9 mouse cellular contexts compared by ENCODE assay signal in genomic region chr1:14980093-14980711, GRCm38 (mm10).
DNase-seq lines count a peak whose midpoint lies in the region; ATAC-seq and TF ChIP-seq lines count a peak whose summit lies in the region.
"Had no signal": no experiment of that assay in that cellular context is flagged by ENCODE, and none has a peak within 500 bp of the region (broad histone marks: within the 10 kb centered on the region; RNA-seq: fewer than 3 reads in every experiment).

No protein-coding gene starts in this region.

- no peak overlapping the region for H3K9ac ChIP-seq in ES-E14 (ENCODE audit: insufficient read depth, low read depth, low read length, poor library complexity, severe bottlenecking)
- H3K9ac ChIP-seq in forebrain, postnatal 0 days: no peak overlapping the region
- no peak overlapping the region for H3K9ac ChIP-seq in liver, embryonic 11.5 days (ENCODE audit: low read depth, low read length)
- H3K9ac ChIP-seq: neural tube, embryonic 12.5 days had no signal

- no peak overlapping the region for H3K27ac ChIP-seq in ES-E14 (ENCODE audit: insufficient read depth, low read depth, low read length, poor library complexity, severe bottlenecking)
- no peak overlapping the region for H3K27ac ChIP-seq in forebrain, postnatal 0 days (ENCODE audit: low read depth, low read length)
- no peak overlapping the region for H3K27ac ChIP-seq in liver, embryonic 11.5 days (ENCODE audit: low read depth, low read length)
- H3K27ac ChIP-seq: neural tube, embryonic 12.5 days had no signal

- ATAC-seq in forebrain, postnatal 0 days: peak; percentile 55; the same call in 1 of the 2 replicates
- no peak for ATAC-seq in liver, embryonic 11.5 days (replicated peaks; ENCODE audit: low FRiP score)

- H3K27me3 ChIP-seq in forebrain, postnatal 0 days (ENCODE audit: insufficient read depth, low read length): no peaks in the 10 kb centered on the region
- H3K27me3 ChIP-seq in liver, embryonic 11.5 days (replicated peaks; ENCODE audit: control insufficient read depth, insufficient read depth, low read length): no peaks in the 10 kb centered on the region
- H3K27me3 ChIP-seq: neural tube, embryonic 12.5 days had no signal

- in situ Hi-C loops in ES-E14 (cut with MboI; ENCODE audit: low sequenced_read_pairs in 2 of 2, unreplicated experiment in 2 of 2): no loop called here

- DNase-seq in kidney, postnatal 14 days: peak; percentile 4
- DNase-seq in kidney, adult 18-20 months: no peak
- peak; percentile 17 for DNase-seq in 416B (ENCODE audit: low read depth)
- peak; percentile 12 for DNase-seq in ES-E14 (ENCODE audit: low read depth, low spot score)
- peak; percentile 24 for DNase-seq in forebrain, postnatal 0 days
- no peak for DNase-seq in urinary bladder, adult 18-20 months (ENCODE audit: low spot score in 2 of 2)
- no peak for DNase-seq in cerebellum, adult 9-11 months
- DNase-seq in liver, embryonic 11.5 days (ENCODE audit: low spot score): no peak

- no peaks in the 10 kb centered on the region for H3K4me1 ChIP-seq in ES-E14 (ENCODE audit: control insufficient read depth in 2 of 2, insufficient read depth in 2 of 2, low read length in 2 of 2, poor library complexity in 1 of 2)
- no peaks in the 10 kb centered on the region for H3K4me1 ChIP-seq in forebrain, postnatal 0 days (ENCODE audit: insufficient read depth)
- no peaks in the 10 kb centered on the region for H3K4me1 ChIP-seq in liver, embryonic 11.5 days (replicated peaks; ENCODE audit: control insufficient read depth, insufficient read depth, low read length)
- H3K4me1 ChIP-seq: neural tube, embryonic 12.5 days had no signal

- no peaks in the 10 kb centered on the region for H3K9me3 ChIP-seq in ES-E14 (ENCODE audit: control insufficient read depth, insufficient read depth, low read depth, low read length)
- no peaks in the 10 kb centered on the region for H3K9me3 ChIP-seq in forebrain, postnatal 0 days (ENCODE audit: low read length)
- no peaks in the 10 kb centered on the region for H3K9me3 ChIP-seq in liver, embryonic 11.5 days (ENCODE audit: control insufficient read depth, low read length)
- H3K9me3 ChIP-seq: neural tube, embryonic 12.5 days had no signal

- no peak overlapping the region for H3K4me2 ChIP-seq in forebrain, postnatal 0 days (ENCODE audit: low read depth)
- no peak overlapping the region for H3K4me2 ChIP-seq in liver, embryonic 11.5 days
- H3K4me2 ChIP-seq: neural tube, embryonic 12.5 days had no signal

- 38% methylated on average over 6 of the region's 6 CpGs for WGBS in forebrain, postnatal 0 days
- WGBS in liver, embryonic 11.5 days: 49% methylated on average over 6 of the region's 6 CpGs

- TF ChIP-seq CTCF in forebrain, postnatal 0 days (IDR thresholded peaks at IDR 0.05; ENCODE audit: low read depth): peak; percentile 61

- no peaks in the 10 kb centered on the region for H3K36me3 ChIP-seq in ES-E14 (ENCODE audit: control insufficient read depth, insufficient read depth, low read length, poor library complexity, severe bottlenecking)
- no peaks in the 10 kb centered on the region for H3K36me3 ChIP-seq in forebrain, postnatal 0 days (ENCODE audit: insufficient read depth)
- H3K36me3 ChIP-seq in liver, embryonic 11.5 days (ENCODE audit: control insufficient read depth, insufficient read depth, low read length): no peaks in the 10 kb centered on the region
- H3K36me3 ChIP-seq: neural tube, embryonic 12.5 days had no signal

- no peak overlapping the region for H3K4me3 ChIP-seq in ES-E14 (ENCODE audit: insufficient read depth in 1 of 2, low read depth in 1 of 2, low read length in 2 of 2, poor library complexity in 1 of 2, severe bottlenecking in 1 of 2)
- H3K4me3 ChIP-seq in forebrain, postnatal 0 days (ENCODE audit: low read depth, low read length): no peak overlapping the region
- H3K4me3 ChIP-seq in liver, embryonic 11.5 days (ENCODE audit: low read depth, low read length): no peak overlapping the region
- H3K4me3 ChIP-seq: neural tube, embryonic 12.5 days had no signal

TF ChIP-seq in ES-E14, 5 proteins besides CTCF, POLR2A, EP300 and RAD21:
- TF ChIP-seq CHD2 (IDR thresholded peaks at IDR 0.05; ENCODE audit: low read depth, low read length) (no peak), ZC3H11A (IDR thresholded peaks at IDR 0.05; ENCODE audit: borderline replicate concordance, low read depth, low read length) (peak; percentile 52; the same call in 1 of the 2 replicates)

Comparison
In these comparisons a context has a peak if more than half of its experiments do, and no peak if none do; other contexts are left out.
1. DNase-seq: peak in kidney, postnatal 14 days (single experiment), 416B (single experiment), ES-E14 (single experiment) and forebrain, postnatal 0 days (single experiment); none in kidney, adult 18-20 months (single experiment), urinary bladder, adult 18-20 months (0 of 2), cerebellum, adult 9-11 months (single experiment) and liver, embryonic 11.5 days (single experiment).